Mouse (Mus musculus): ENCODE measurements around the gene Kcng4.

The Kcng4 gene

DNA sequence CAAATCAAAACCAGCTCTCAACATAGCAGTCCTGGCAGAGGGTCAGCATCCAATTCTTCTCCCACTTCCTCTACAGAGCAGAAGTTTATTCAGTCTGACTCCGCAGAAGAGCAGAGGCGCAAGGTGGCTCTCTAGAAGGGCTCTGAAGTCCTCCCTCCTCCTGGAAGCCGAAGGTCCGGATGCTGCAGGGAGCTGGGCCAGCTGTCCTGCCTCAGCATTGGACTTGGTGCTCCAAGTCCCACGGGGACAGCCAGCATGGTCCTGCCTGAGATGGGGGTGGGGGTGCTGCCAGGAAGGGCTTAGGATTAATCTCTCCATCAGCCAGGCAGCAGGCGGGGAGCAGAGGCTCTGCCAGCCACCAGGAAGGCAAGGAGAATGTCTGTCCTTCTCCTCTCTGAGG is at the start of gene Kcng4:
Kcng4 (minus strand) TSS at position 303 of the 400 bp plus-strand sequence.
- DNase-seq (ENCODE audit: low spot score) = no peak

GRCm38 (mm10) chr8:119679184-119679583 is 43.7 kb upstream of the Kcng4 start:
- no peak for DNase-seq (ENCODE audit: low spot score)

- no peak for DNase-seq (ENCODE audit: low spot score)
These were observed 42.8 kb upstream of the Kcng4 start for GRCm38 (mm10) chr8:119678138-119678843.

DNA sequence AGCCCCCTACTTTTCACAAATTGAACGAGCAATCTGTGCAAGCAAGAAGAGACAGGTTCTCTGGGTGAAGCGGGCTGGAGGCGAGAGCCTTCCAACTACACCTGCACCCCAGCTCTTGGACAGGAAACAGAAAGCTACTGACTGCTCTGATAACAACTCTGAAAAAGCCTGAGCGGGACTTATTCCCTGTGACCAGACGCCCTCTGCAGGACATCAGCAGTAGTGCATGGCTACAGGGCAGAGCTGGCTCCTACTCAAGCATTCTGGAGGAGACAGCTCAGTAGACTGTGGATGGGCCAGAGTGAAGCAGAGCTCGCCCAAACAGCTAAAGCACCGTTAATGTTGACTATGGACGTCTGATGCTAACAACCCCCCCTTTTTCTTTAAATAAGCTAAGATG is 40.9 kb upstream of the Kcng4 start:
- peak; percentile 93 for DNase-seq (ENCODE audit: low spot score)

DNA sequence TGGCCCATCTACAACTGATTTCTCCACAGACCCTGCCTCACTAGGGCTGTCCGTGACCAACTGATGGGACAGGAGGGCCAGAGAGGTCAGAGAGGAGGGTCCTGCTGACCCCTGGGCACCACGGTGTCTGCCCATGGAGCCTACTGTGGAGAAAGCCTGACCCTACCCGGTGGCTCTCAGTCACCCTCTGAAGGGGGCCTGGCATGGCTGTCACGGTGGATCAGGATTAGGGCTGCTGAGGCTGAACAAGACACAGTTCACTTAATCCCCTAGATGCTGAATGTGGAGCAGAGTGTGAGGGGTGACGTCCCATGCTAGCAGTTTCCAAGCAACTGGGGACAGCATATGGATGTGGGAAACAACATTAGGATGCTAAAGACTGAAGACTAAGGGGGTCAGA is 40.0 kb upstream of the Kcng4 start:
- DNase-seq (ENCODE audit: low spot score) = no peak

GRCm38 (mm10) chr8:119673976-119674555 is 38.6 kb upstream of the Kcng4 start:
- no peak for DNase-seq (ENCODE audit: low spot score)

- DNase-seq (ENCODE audit: low spot score) = peak; percentile 69
These were observed 35.1 kb upstream of the Kcng4 start for GRCm38 (mm10) chr8:119670419-119671091.

- DNase-seq (ENCODE audit: low spot score) = peak; percentile 46
These were observed 33.8 kb upstream of the Kcng4 start for GRCm38 (mm10) chr8:119669284-119669683.

- no peak for DNase-seq (ENCODE audit: low spot score)
These were observed 33.0 kb upstream of the Kcng4 start for GRCm38 (mm10) chr8:119668447-119668846.

DNA sequence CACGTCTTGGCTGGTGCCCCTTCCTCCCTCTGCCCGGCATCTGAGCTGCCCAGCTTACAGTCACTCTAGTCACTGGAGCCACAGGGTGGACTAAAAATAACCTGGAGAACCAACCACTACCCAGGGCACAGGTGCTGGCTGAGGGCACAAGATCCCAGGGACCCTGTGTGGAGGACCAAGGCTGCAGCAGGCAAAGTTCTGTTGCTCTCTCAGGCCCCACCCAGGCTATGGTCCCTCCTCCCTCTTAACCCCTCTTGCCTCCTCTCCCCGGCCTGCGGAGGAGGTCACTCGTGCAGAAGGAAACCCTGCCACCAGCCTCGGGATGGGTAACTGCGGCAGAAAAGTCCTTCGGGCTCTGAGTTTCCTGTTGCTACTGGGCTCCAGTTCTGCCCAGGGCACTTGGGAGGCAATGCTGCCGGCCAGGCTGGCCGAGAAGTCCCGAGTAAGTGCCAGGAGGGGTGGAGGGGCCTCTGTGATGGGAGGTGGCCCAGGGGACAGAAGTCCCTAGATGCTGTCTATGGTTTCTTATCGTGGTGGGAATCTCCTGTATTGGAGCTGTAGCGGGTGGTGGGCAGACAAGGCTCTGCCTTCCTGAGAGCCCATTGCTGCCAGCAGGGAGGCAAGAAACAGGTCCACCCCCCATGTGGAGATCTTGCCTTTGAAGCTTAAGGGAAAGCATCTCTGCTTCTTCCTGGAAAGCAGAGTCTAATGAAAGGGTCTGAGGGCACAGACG is 30.9 kb upstream of the Kcng4 start, which contains the start of gene Wfdc1:
Wfdc1 (plus strand) TSS at position 147 of the 733 bp plus-strand sequence.
- DNase-seq (ENCODE audit: low spot score) = peak; percentile 36

DNA sequence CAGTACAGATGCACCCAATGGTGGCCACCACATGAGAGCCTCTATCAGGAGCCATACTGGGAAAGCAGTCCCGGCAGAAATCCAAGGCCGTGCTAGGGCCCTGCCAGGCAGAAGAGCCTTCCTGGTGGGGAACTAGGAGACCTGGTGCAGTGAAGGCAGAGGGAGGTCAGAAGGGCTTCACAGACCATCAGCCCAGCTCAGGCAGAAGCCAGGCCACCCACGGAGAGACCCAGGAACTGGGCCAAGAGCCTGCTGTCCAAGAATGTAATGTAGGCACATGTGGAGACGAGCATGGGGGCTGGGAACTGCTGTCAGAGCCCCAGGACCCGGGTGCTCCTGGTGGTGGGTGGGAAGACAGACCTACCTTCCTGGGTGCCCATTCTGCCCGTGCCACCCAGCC is 29.8 kb upstream of the Kcng4 start:
- peak; percentile 40 for DNase-seq (ENCODE audit: low spot score)

GRCm38 (mm10) chr8:119663440-119663839 is 28.0 kb upstream of the Kcng4 start:
- no peak for DNase-seq (ENCODE audit: low spot score)

DNA sequence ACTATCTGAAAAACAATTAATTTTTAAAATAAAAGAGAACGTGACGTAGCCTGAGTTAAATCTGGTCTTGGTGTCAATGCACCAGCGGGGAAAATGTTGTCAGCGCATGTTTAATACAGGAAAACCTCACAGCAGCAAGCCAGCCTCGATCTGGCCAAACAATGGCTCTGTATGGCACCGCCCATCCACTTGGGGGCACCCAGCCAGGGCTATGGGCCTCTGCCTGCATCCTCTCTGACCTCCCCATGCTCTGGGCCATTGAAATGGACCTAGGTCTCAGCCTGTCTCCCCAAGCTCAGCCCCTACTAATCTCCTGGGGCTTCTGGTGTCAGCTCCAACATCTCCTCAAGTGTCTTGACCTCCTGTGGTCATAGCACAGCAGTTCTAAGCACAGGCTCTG is 26.4 kb upstream of the Kcng4 start:
- no peak for DNase-seq (ENCODE audit: low spot score)

- peak; percentile 56 for DNase-seq (ENCODE audit: low spot score)
These were observed 25.6 kb upstream of the Kcng4 start for GRCm38 (mm10) chr8:119661081-119661480.

DNA sequence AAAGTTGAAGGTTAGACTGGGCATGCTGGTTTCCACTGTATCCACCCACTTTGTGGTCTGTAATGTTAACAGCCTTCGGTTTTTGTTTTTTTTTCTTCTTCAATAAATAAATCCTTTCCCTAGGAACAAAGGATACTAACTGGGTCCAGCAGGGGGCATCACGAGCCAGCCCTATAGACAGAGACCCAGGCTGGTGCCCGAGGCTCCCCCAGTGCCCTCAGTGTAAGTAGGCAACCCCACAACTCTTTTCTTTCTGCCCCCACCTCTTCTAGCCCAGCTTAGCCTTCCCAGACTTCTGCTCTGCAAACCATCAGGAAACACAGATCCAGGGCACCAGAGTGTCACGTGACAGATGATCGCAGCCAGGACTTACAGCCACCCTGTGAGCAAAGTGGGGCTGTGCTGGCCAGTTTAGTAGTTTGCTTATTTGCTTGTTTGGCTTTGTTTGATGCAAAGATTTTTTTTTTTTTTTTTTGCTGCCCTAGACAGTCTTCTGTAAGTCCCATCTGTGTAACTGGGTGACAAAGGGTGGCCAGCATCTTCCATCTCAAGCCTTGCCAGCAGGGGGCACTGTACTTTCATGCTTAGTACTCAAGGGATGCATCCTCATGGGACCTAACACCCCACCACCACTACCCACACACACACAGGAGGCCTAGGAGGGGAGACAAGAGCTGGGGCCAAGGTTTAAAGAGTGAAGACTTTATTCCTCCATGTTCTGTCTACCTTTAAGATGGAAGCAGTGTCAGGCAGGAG is 21.4 kb upstream of the Kcng4 start:
- DNase-seq (ENCODE audit: low spot score) = peak; percentile 53

DNA sequence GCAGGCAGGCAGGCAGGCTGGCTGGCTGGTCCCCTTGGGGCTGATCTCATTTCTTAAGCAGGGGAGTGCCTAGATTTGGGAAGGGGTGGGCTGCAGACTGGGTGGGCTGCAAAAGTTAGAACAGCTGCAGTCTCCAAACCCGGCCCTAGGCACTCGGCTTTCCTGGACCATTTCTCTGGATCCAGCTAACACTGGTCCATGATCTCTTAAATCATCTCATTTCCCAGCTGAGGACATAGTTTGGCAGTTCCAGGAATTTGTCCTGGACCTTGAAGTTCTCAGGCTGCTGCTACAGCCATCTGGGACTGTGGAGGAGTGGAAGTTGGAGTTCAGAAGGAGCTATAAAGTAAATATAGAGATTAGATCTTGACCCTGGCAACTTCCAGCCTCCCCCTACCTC is 15.8 kb upstream of the Kcng4 start:
- no peak for DNase-seq (ENCODE audit: low spot score)

DNA sequence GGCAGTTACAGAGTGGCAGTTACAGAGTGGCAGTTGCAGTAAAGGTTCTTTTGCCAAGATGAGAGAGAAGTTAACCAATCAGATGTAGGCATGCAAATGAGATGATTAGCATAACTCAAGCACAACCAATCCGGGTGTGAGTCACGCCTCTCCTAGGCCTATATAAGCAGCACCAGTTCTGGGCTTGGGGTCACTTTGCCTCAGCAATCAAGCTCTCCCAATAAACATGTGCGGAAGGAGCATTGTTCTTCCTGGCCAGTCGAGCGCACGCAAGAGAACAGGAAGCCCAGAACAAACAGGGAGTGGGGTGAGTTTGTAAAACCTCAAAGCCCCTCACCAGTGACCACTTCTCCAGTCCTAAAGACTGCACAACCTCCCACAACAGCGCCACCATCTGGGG is 11.4 kb upstream of the Kcng4 start:
- DNase-seq (ENCODE audit: low spot score) = no peak

DNA sequence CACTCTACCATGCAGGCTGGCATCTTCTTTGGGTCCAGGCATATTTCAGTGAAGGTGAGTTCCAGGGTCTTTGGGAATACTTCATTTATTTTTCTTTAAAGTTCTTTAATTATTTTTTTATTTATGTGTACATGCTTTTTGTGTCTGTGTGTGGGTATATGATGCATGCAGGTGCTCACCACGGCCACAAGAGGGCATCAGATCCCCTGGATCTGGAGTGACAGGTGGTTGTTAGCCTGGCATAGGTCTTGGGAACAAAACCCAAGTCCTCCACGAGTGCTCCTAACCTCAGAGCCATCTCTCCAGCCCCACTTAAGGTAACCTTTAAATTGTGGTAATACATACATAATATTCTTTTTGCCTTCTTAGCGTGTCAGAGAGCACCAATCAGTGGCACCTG is 10.7 kb upstream of the Kcng4 start:
- DNase-seq (ENCODE audit: low spot score) = no peak

GRCm38 (mm10) chr8:119644981-119645597 is 9.6 kb upstream of the Kcng4 start:
- no peak for DNase-seq (ENCODE audit: low spot score)

- no peak for DNase-seq (ENCODE audit: low spot score)
These were observed 9.0 kb upstream of the Kcng4 start for GRCm38 (mm10) chr8:119644429-119644960.

DNA sequence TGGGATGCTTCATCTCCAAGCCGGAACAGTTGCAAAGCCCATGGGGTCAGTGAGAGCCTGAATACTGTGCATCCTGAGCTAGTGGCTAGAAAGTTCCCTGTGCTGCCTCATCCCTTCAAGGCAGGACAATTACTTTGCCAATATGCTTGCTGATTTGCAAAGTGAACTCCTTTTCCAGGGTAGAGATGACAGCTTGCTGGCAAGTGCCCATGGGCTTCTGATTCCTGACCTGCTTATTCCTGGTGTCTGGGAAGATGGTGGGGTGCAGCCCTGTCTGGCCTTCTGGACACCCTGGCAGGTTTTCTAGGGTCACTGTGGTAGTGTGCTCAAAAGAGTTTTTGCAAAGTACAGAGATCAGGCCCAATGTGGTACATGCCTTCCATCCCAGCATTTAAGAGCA is 7.5 kb upstream of the Kcng4 start:
- no peak for DNase-seq (ENCODE audit: low spot score)
